Mouse (Mus musculus): ENCODE measurements at regions not wholly inside any gene's neighbourhood (a gene's known extent, or its start where the extent isn't known, plus 50 kb on each side); places are given as distances from the start of the nearest gene placed in this dataset.

DNA sequence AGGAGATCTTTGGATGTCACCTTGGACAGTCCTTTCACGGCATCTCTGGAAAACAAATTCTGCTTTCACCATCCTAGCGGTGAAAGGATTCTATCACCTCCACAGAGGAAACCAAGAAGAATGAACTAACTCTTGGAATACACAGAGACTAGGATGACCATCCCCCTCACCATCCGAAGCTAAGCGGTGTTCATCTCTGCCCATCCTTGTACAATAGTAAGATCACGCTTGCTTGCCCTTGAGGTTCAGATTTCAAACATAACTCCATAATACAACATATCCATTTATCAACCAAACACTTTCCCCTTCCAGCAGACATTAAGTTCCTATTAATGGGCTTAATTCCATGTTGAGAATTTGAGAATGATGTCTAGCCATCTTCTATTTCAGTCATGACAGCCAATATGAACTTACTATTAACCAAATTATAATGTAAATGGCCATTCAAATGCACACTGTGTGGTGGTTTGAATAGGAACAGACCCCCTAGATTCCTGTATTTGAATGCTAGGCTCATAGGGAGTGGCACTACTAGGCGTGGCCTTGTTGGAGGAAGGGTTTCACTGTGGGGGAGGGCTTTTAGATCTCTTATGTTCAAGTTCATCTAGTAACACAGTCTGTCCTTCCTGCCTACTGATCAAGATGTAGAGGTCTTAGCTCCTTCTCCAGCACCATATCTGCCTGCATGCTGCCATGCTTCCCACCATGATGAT lies 281.4 kb downstream of the Adamts20 start:
- TF ChIP-seq CTCF (IDR thresholded peaks at IDR 0.05; ENCODE audit: low read depth), result no peak
- TF ChIP-seq EP300 (IDR thresholded peaks at IDR 0.05; ENCODE audit: low read depth), result no peak

All from liver, embryonic 14.5 days (tissue).